Mouse (Mus musculus) heart, embryonic 12.5 days (tissue): Measurements from ENCODE around the gene Pml. TPM values are rescaled to one million over a fixed set of nuclear protein-coding genes. Genes with fewer than 3 reads are reported as not detected.
A peak's percentile ranks its signal among the peaks of the same experiment; 100 is the strongest.

ENCODE experiments used
- ATAC-seq: fragments of 200-750 bp; cut with Nextera tagmentation; 2 replicates; pipeline ENCODE4 v1.8.0; 2017; ENCODE audit warnings: moderate TSS enrichment, moderate library complexity; ENCODE audit not compliant: insufficient number of reproducible peaks, low FRiP score
- H3K27ac ChIP-seq: fragments of 300-500 bp; sonication (generic); 2 replicates; pipeline ENCODE4 v1.5.1; 2016; ENCODE audit warnings: mild to moderate bottlenecking, moderate library complexity; ENCODE audit not compliant: poor library complexity, severe bottlenecking
- H3K27me3 ChIP-seq: fragments of 300-500 bp; sonication (generic); replicated peaks from 2 replicates; pipeline ENCODE4 v1.6.1; 2016; ENCODE audit warnings: mild to moderate bottlenecking, moderate library complexity
- H3K36me3 ChIP-seq: fragments of 300-500 bp; sonication (generic); 2 replicates; pipeline ENCODE4 v1.6.1; 2016; ENCODE audit warnings: mild to moderate bottlenecking, moderate library complexity
- H3K4me1 ChIP-seq: fragments of 300-500 bp; sonication (generic); replicated peaks from 2 replicates; pipeline ENCODE4 v1.6.1; 2016; ENCODE audit warnings: mild to moderate bottlenecking
- H3K4me2 ChIP-seq: fragments of 300-500 bp; sonication (generic); 2 replicates; pipeline ENCODE4 v1.6.1; 2016; ENCODE audit warnings: mild to moderate bottlenecking, moderate library complexity
- H3K4me3 ChIP-seq: fragments of 300-500 bp; sonication (generic); 2 replicates; pipeline ENCODE4 v1.5.1; 2016; ENCODE audit warnings: mild to moderate bottlenecking
- H3K9ac ChIP-seq: fragments of 300-500 bp; sonication (generic); 2 replicates; pipeline ENCODE4 v1.6.1; 2016; ENCODE audit warnings: mild to moderate bottlenecking, moderate library complexity
- H3K9me3 ChIP-seq: fragments of 300-500 bp; sonication (generic); replicated peaks from 2 replicates; pipeline ENCODE4 v1.6.1; 2016; ENCODE audit warnings: mild to moderate bottlenecking, moderate library complexity
- WGBS: fragments of 180-500 bp; shearing (Covaris S2); methylation state at CpG from one replicate; pipeline ENCODE4 v1.1.7; 2016; 5-methylcytosine and 5-hydroxymethylcytosine counted together
- polyA plus RNA-seq: library from polyadenylated mRNA; unstranded; fragments of >200 nt; fragmentation: Nextera tagmentation; extraction: Ambion mirVana; gene quantifications from 2 replicates; pipeline ENCODE4 v1.2.1, GENCODE M21; 2016

The Pml gene
- polyA plus RNA-seq, 1 experiment from 2014 or later = 15.5 TPM

- no peaks in the 10 kb centered on the region for H3K36me3 ChIP-seq
- WGBS = 7% methylated on average over 11 of the region's 11 CpGs
- H3K9ac ChIP-seq = no peak overlapping the region
- ATAC-seq = no peak
- H3K4me1 ChIP-seq = peaks cover 60% of the 10 kb centered on the region
- no peaks in the 10 kb centered on the region for H3K9me3 ChIP-seq
- no peak overlapping the region for H3K4me3 ChIP-seq
- no peak overlapping the region for H3K4me2 ChIP-seq
- peaks cover 92% of the 10 kb centered on the region for H3K27me3 ChIP-seq
- no peak overlapping the region for H3K27ac ChIP-seq
Measured at GRCm38 (mm10) chr9:58200270-58201090, 49.1 kb downstream of the Pml start.

GRCm38 (mm10) chr9:58199381-58200269, 50.0 kb downstream of the Pml start:
- Histone ChIP-seq H3K9ac (no peak overlapping the region), H3K4me1 (peaks cover 60% of the 10 kb centered on the region), H3K27me3 (peaks cover 93% of the 10 kb centered on the region)

GRCm38 (mm10) chr9:58198801-58199371, 50.7 kb downstream of the Pml start:
- no peaks in the 10 kb centered on the region for H3K36me3 ChIP-seq
- WGBS = under 1% methylated on average over 38 of the region's 38 CpGs
- peaks cover 100% of the 10 kb centered on the region for H3K27me3 ChIP-seq
- no peak for ATAC-seq
- H3K27ac ChIP-seq = no peak overlapping the region
- H3K4me2 ChIP-seq = peak overlapping the region; percentile 70
- peaks cover 58% of the 10 kb centered on the region for H3K4me1 ChIP-seq
- no peaks in the 10 kb centered on the region for H3K9me3 ChIP-seq
- no peak overlapping the region for H3K9ac ChIP-seq
- peak overlapping the region; percentile 38 for H3K4me3 ChIP-seq

More at GRCm38 (mm10) chr9:58199381-58200269, 50.0 kb downstream of the Pml start:
- peak overlapping the region; percentile 70 for H3K4me2 ChIP-seq
- peak overlapping the region; percentile 38 for H3K4me3 ChIP-seq
- H3K27ac ChIP-seq = no peak overlapping the region
- ATAC-seq = no peak
- no peaks in the 10 kb centered on the region for H3K36me3 ChIP-seq
- H3K9me3 ChIP-seq = no peaks in the 10 kb centered on the region
- WGBS = 1% methylated on average over 41 of the region's 41 CpGs

- no peak for ATAC-seq
- H3K27me3 ChIP-seq = peaks cover 100% of the 10 kb centered on the region
- H3K4me2 ChIP-seq = peak overlapping the region; percentile 70
- H3K9ac ChIP-seq = 0 out of 2 replicates have a peak overlapping the region, but pooled peaks have one; percentile 7
- peaks cover 52% of the 10 kb centered on the region for H3K4me1 ChIP-seq
- 1% methylated on average over 58 of the region's 58 CpGs for WGBS
- H3K27ac ChIP-seq = no peak overlapping the region
- no peaks in the 10 kb centered on the region for H3K36me3 ChIP-seq
- H3K9me3 ChIP-seq = no peaks in the 10 kb centered on the region
- H3K4me3 ChIP-seq = peak overlapping the region; percentile 38
Measured at GRCm38 (mm10) chr9:58197781-58198701, 51.5 kb downstream of the Pml start.

GRCm38 (mm10) chr9:58196610-58197567, 52.7 kb downstream of the Pml start:
- peaks cover 91% of the 10 kb centered on the region for H3K27me3 ChIP-seq
- H3K4me2 ChIP-seq = peak overlapping the region; percentile 70
- H3K27ac ChIP-seq = no peak overlapping the region
- WGBS = 4% methylated on average over 46 of the region's 46 CpGs
- no peak for ATAC-seq
- H3K36me3 ChIP-seq = no peaks in the 10 kb centered on the region
- H3K9me3 ChIP-seq = no peaks in the 10 kb centered on the region
- peak overlapping the region; percentile 38 for H3K4me3 ChIP-seq
- H3K9ac ChIP-seq = no peak overlapping the region; the same call in 1 of the 2 replicates
- H3K4me1 ChIP-seq = peaks cover 48% of the 10 kb centered on the region

GRCm38 (mm10) chr9:58196141-58196540, 53.4 kb downstream of the Pml start:
- Histone ChIP-seq H3K9ac (no peak overlapping the region), H3K27ac (no peak overlapping the region), H3K4me3 (peak overlapping the region; percentile 30), H3K36me3 (no peaks in the 10 kb centered on the region), H3K27me3 (peaks cover 84% of the 10 kb centered on the region), H3K9me3 (no peaks in the 10 kb centered on the region), H3K4me1 (peaks cover 40% of the 10 kb centered on the region), H3K4me2 (peak overlapping the region; percentile 70)
- no peak for ATAC-seq
- WGBS = 4% methylated on average over 14 of the region's 14 CpGs

- Histone ChIP-seq H3K27ac (no peak overlapping the region), H3K9me3 (no peaks in the 10 kb centered on the region), H3K27me3 (peaks cover 83% of the 10 kb centered on the region), H3K9ac (no peak overlapping the region), H3K36me3 (no peaks in the 10 kb centered on the region), H3K4me3 (no peak overlapping the region), H3K4me2 (no peak overlapping the region), H3K4me1 (peaks cover 39% of the 10 kb centered on the region)
- ATAC-seq = no peak
- 9% methylated on average over 1 of the region's 1 CpGs for WGBS
Measured at GRCm38 (mm10) chr9:58195671-58196070, 53.9 kb downstream of the Pml start.

GRCm38 (mm10) chr9:58194222-58194621, 55.4 kb downstream of the Pml start:
- 50% methylated on average over 9 of the region's 9 CpGs for WGBS
- no peaks in the 10 kb centered on the region for H3K9me3 ChIP-seq
- H3K27ac ChIP-seq = no peak overlapping the region
- ATAC-seq = no peak
- no peaks in the 10 kb centered on the region for H3K36me3 ChIP-seq
- peaks cover 75% of the 10 kb centered on the region for H3K27me3 ChIP-seq
- H3K9ac ChIP-seq = no peak overlapping the region
- H3K4me1 ChIP-seq = peaks cover 33% of the 10 kb centered on the region
- H3K4me2 ChIP-seq = no peak overlapping the region
- no peak overlapping the region for H3K4me3 ChIP-seq

GRCm38 (mm10) chr9:58184456-58184855, 65.1 kb downstream of the Pml start:
- WGBS = 82% methylated on average over 6 of the region's 6 CpGs
- Histone ChIP-seq H3K4me2 (no peak overlapping the region), H3K36me3 (no peaks in the 10 kb centered on the region), H3K27ac (no peak overlapping the region), H3K9me3 (no peaks in the 10 kb centered on the region), H3K27me3 (0 out of 2 replicates have a peak, but pooled peaks cover 7% of the 10 kb centered on the region), H3K4me3 (no peak overlapping the region), H3K4me1 (no peaks in the 10 kb centered on the region), H3K9ac (no peak overlapping the region)
- no peak for ATAC-seq
